Mouse (Mus musculus) erythroid progenitor cell, adult 5-6 weeks (primary cell): ENCODE measurements around the gene Atp5f1. TPM values are rescaled to one million over a fixed set of nuclear protein-coding genes. Genes with fewer than 3 reads are reported as not detected.
"Not testable (repeated sequence)": the region's sequence is repeated elsewhere in the genome, so short reads cannot be mapped to it uniquely, and the experiment has no call there.

ENCODE experiments used
- ATAC-seq: replicated peaks from 2 replicates; pipeline ENCODE4 v1.8.0; 2016; ENCODE audit warnings: moderate number of reproducible peaks, mild to moderate bottlenecking, moderate TSS enrichment, inconsistent platforms; ENCODE audit not compliant: poor library complexity, low FRiP score, severe bottlenecking
- total RNA-seq, 2 experiments: library from RNA; stranded (forward) in 1 of 2; stranded (reverse) in 1 of 2; fragments of 150-400 nt in 1 of 2; fragments of 186-747, 209-891 nt in 1 of 2; gene quantifications; 2 replicates each; pipeline versions ENCODE4 v1.2.3 to v1.2.4; 2015 to 2017; ENCODE audit warnings: low replicate concordance in 2 of 2

Atp5f1 gene
- total RNA-seq, 2 experiments from 2014 or later = 199 to 263 TPM

GRCm38 (mm10) chr3:105932240-105933071 lies 27.4 kb downstream of the Atp5f1 start, which contains the start of gene I830077J02Rik:
Gene I830077J02Rik, minus strand, starts transcription at chr3:105932664.
- no peak for ATAC-seq

- no peak for ATAC-seq
These were observed 28.8 kb downstream of the Atp5f1 start for GRCm38 (mm10) chr3:105931095-105931494.

- no peak for ATAC-seq
These were observed 30.1 kb downstream of the Atp5f1 start for GRCm38 (mm10) chr3:105929821-105930220.

- ATAC-seq = no peak
These were observed 31.1 kb downstream of the Atp5f1 start for GRCm38 (mm10) chr3:105928781-105929180.

- ATAC-seq = no peak
These were observed 31.7 kb downstream of the Atp5f1 start for GRCm38 (mm10) chr3:105928195-105928569.

- ATAC-seq = no peak
These were observed 32.2 kb downstream of the Atp5f1 start for GRCm38 (mm10) chr3:105927561-105928194.

GRCm38 (mm10) chr3:105924616-105925015 lies 35.3 kb downstream of the Atp5f1 start:
- ATAC-seq = no peak

- ATAC-seq = no peak
These were observed 37.9 kb downstream of the Atp5f1 start for GRCm38 (mm10) chr3:105921959-105922358.

GRCm38 (mm10) chr3:105920743-105921142 lies 39.2 kb downstream of the Atp5f1 start:
- not testable (repeated sequence) for ATAC-seq

- no peak for ATAC-seq
These were observed 41.5 kb downstream of the Atp5f1 start for GRCm38 (mm10) chr3:105918355-105918745.

GRCm38 (mm10) chr3:105917656-105918354 lies 42.1 kb downstream of the Atp5f1 start:
- no peak for ATAC-seq

GRCm38 (mm10) chr3:105916455-105916854 lies 43.4 kb downstream of the Atp5f1 start:
- not testable (repeated sequence) for ATAC-seq

GRCm38 (mm10) chr3:105915281-105915680 lies 44.6 kb downstream of the Atp5f1 start:
- no peak for ATAC-seq

- peak; percentile 38; the same call in 1 of the 2 replicates for ATAC-seq
These were observed 45.8 kb downstream of the Atp5f1 start for GRCm38 (mm10) chr3:105913839-105914681.

GRCm38 (mm10) chr3:105912097-105912880 lies 47.6 kb downstream of the Atp5f1 start:
- no peak for ATAC-seq

GRCm38 (mm10) chr3:105910519-105911190 lies 49.2 kb downstream of the Atp5f1 start:
- ATAC-seq = no peak

GRCm38 (mm10) chr3:105908976-105909375 lies 50.9 kb downstream of the Atp5f1 start:
- ATAC-seq = no peak

- no peak for ATAC-seq
These were observed 51.8 kb downstream of the Atp5f1 start for GRCm38 (mm10) chr3:105907956-105908655.
